Mouse (Mus musculus) monocyte, adult 2 months (primary cell): ENCODE measurements around the gene Dclk1.

ENCODE experiments used
- DNase-seq, 2 experiments: peaks; one replicate each; pipeline ENCODE4 v3.0.0; 2022; ENCODE audit warnings: low spot score in 2 of 2, low read depth in 1 of 2

Gene Dclk1

DNA sequence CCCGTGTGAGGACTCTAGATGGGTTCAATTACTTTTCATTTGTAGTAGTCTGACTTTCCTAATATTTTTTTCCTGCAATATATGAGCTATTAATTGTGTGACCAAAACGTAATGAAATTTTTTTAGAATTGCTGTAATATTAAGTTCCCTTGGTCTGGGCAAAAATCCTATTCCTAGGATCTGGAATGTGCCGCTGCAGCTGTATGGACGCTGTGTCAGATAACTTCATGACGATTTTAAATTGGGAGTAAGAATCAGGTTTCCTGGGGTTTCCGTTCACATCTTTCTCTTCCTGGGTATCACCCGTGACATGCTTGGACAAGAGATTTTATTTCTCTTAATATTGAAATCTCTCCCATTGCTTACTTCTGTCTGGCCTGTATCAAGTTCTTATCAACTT lies 253.1 kb downstream of the Dclk1 start:
- no peak for DNase-seq

DNA sequence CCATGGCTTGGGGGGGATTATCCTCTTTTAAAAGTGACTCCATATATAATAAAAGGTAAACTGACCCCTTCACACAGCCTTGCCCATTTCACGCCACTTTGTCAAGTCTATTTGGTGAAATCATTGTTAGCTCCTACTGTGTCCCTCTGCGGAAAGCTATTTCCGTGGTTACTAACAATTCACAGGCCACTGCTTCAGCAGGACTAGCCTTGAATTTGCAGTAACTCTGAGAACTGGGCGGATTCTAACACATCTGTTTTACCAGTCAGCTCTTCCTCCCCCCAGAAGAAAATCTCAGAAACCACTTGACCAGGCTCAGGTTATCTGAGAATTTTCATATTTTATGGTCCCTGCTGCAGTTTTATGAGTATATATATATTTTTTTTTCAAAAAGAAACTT lies 253.7 kb downstream of the Dclk1 start:
- no peak for DNase-seq

GRCm38 (mm10) chr3:55496462-55496941 lies 254.3 kb downstream of the Dclk1 start:
- no peak for DNase-seq

DNA sequence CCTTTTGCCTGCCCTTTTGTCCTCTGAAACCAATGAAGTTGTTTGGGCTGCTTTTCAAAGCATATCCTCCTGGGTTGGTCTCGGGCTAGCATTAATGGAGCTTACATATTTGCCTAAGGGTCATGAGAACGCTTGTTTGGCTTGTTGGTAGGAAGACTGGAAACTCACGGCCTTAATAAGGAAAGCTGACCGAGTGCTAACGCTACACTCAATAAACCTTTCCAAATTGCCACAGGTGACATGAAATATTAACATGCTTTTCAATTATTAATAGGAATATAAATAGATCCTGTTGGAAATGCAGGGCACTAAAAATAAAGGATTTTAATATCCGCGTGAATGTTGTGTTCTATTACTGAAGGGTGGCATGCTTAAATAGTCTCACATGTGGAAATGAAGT lies 257.1 kb downstream of the Dclk1 start:
- DNase-seq = no peak

DNA sequence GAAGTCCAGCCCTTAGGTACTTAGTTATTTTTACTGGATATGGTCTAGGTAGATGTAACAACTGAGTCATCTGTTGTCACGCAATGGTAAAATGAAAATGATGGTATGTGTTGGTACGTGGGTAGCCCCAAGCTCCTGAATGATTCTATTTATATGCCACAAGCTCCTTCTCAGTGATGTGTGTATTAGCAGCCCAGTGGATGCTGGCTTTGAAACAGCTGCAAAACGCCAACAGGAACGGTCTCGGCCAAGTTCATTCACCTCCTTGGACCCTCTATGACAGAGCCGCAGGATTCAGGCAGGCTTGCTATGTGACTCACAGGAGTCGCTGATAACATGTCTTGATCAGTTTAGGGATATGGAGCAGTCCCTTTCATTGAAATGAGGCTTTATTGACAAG lies 268.0 kb downstream of the Dclk1 start:
- no peak for DNase-seq

DNA sequence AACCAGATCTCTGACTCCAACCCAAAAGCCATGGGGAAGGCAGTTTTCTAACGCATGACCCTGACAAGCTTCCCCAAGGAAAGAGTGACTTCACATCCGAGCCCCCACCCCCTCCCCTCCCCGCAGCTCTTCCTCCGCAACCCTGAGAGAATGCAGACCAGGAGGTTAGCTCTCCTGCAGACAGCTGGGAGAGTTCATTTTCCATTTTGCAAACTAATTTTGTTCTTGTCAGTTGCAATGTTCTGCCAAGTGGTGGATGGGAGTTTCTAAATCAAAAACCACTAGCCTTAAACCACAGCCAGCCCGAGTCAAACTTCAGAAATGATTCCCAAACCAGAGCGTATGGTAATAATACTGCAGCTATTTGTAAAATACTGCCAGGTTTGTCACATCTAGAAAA lies 269.5 kb downstream of the Dclk1 start:
- DNase-seq = no peak

DNA sequence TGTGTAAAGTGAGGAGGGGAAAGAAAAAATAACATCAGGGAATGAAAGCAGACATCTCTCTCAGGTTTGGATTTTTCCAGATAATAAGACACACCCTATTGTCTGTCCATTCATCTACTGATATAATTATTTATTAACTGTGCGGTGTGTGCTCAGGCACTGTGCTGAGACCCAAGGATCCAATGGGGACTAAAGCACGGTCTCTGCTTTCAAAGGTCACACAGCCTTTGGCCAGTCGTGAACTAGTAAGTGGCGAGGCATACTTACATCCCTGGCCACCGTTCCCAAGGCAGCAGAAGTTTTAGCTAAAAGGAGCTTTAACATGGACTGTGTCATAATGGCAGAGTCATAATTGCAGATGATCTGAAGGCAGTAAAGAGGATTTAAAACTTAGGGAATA lies 273.8 kb downstream of the Dclk1 start:
- DNase-seq = no peak

- DNase-seq = no peak
These were observed 275.4 kb downstream of the Dclk1 start for GRCm38 (mm10) chr3:55517454-55518014.

DNA sequence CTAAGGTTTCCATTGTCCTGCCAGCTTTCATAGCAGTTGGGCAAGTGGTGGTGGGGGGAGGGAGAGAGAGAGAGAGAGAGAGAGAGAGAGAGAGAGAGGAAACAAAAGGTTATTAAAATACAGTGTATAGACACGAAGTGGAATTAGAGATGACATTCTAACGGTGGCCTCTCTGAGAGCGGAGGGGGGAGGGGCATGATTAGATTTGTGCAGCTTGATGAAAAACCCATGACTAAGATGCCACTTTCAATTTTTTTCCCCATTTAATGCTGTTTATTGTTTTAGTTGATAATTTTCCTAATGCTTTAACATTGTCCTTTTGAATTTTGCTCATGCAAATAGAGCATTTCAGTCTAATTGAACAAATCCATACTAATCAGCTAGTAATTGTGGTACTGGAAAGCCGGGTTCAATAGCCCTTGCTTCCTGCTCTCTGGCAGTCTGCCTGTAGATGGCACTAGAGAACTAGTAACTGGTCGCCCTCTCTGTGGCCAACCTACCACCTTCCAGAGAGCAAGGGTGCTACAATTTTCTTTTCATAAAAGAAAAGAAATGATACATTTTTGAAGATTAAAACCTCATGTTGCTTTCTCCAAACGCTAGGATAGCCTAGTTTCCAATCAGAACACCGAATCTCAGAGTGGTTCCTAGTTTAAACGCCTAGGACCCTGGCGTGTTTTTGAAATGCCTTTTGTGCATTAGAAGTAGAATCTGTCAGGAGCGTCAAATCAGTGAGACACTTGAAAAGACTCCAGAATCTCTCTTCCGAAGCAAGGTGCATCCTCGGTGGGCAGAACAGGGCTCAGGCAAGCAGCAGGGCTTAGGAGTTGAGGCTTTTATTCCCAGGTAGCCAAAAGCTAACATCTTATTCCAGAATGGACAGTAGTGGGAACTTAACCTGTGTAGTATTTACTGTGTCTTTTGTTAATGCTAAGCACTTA lies 278.3 kb downstream of the Dclk1 start:
- DNase-seq = peak in 1 of 2 experiments; percentile 7

GRCm38 (mm10) chr3:55521776-55522175 lies 279.6 kb downstream of the Dclk1 start:
- no peak for DNase-seq

- DNase-seq = no peak
These were observed 281.1 kb downstream of the Dclk1 start for GRCm38 (mm10) chr3:55523224-55523623.

GRCm38 (mm10) chr3:55523735-55524477 lies 281.7 kb downstream of the Dclk1 start:
- no peak for DNase-seq

- no peak for DNase-seq
These were observed 282.5 kb downstream of the Dclk1 start for GRCm38 (mm10) chr3:55524491-55525195.

DNA sequence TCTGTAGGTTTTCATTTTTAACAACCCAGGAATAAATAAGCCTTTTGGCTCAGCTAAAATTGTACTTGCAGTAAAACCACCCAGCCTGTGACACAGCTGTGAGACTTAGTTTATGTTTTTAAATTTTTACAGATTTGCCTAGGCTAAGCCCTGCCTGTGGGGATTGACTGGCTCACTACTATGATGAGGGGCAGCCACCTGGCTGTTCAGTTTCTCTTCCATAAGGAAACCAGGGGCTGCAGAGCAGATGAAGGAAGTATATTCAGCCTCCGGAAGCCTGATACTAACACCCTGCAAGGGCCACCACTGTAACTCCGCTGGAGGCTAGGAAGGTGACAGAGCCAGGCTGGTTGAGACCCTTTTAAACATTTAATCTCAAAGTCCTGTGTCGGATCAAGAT lies 284.3 kb downstream of the Dclk1 start:
- DNase-seq = no peak

- no peak for DNase-seq
These were observed 285.4 kb downstream of the Dclk1 start for GRCm38 (mm10) chr3:55527566-55527965.

- no peak for DNase-seq
These were observed 285.8 kb downstream of the Dclk1 start for GRCm38 (mm10) chr3:55528012-55528411.

- no peak for DNase-seq
These were observed 287.2 kb downstream of the Dclk1 start for GRCm38 (mm10) chr3:55529414-55529813.

GRCm38 (mm10) chr3:55531204-55532044 lies 289.3 kb downstream of the Dclk1 start:
- DNase-seq = no peak

DNA sequence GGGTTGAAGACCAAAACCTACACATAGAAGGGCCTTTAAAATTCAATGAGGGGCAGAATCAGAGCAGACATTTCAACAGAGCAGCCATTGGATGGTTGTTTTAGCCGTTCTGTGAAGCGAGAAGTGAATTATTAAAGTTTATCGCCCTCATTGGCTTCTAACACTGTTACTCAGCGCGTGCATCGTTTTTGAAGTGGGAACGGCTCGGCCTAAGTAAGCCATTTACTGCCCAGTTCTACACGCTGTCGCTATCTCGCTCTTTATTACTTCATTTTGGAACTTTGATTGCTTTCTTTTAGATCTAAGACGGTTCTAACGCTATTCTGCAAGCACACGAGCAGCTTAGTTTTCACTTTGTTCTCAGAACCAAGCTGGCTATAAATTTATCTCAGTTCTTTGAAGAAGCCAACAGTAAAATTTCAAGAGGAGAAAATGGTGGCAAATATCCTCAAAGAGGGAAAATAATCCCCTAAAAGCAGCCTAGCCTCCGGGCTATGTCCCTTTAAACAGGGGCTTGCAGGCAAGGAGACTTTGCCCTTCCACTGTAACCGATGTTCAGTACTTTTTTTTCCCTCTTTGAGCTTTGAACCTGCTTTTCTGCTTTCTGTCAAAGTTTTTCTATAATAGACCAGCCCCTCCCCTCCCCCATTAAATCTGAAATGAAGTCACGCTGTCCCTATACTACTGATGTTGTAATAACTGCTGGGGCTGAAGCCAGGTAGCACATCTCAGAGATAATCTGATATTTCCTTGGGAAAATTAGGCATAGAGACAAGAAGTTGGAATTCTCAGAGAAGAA lies 290.2 kb downstream of the Dclk1 start:
- no peak for DNase-seq
